Mouse (Mus musculus) stomach, embryonic 15.5 days (tissue): ENCODE measurements around the gene Hebp2. TPM values are rescaled to one million over a fixed set of nuclear protein-coding genes. Genes with fewer than 3 reads are reported as not detected.
A peak's percentile ranks its signal among the peaks of the same experiment; 100 is the strongest.

Experiments
- ATAC-seq: fragments of 200-750 bp; cut with Nextera tagmentation; 2 replicates; pipeline ENCODE4 v1.8.0; 2017; ENCODE audit warnings: low read depth, moderate number of reproducible peaks, moderate TSS enrichment; ENCODE audit not compliant: insufficient read depth, low FRiP score
- H3K27ac ChIP-seq: fragments of 300-500 bp; sonication (generic); 2 replicates; pipeline ENCODE4 v1.5.1; 2015; ENCODE audit warnings: mild to moderate bottlenecking, inconsistent platforms
- H3K27me3 ChIP-seq: fragments of 300-500 bp; sonication (generic); replicated peaks from 2 replicates; pipeline ENCODE4 v1.6.1; 2015; ENCODE audit warnings: inconsistent platforms
- H3K36me3 ChIP-seq: fragments of 300-500 bp; sonication (generic); 2 replicates; pipeline ENCODE4 v1.6.1; 2015; ENCODE audit warnings: inconsistent platforms
- H3K4me1 ChIP-seq: fragments of 300-500 bp; sonication (generic); 2 replicates; pipeline ENCODE4 v1.6.1; 2015; ENCODE audit warnings: inconsistent platforms
- H3K4me2 ChIP-seq: fragments of 300-500 bp; sonication (generic); 2 replicates; pipeline ENCODE4 v1.6.1; 2015; ENCODE audit warnings: mild to moderate bottlenecking, inconsistent platforms
- H3K4me3 ChIP-seq: fragments of 300-500 bp; sonication (generic); replicated peaks from 2 replicates; pipeline ENCODE4 v1.5.1; 2015; ENCODE audit warnings: inconsistent platforms
- H3K9ac ChIP-seq: fragments of 300-500 bp; sonication (generic); 2 replicates; pipeline ENCODE4 v1.6.1; 2015; ENCODE audit warnings: inconsistent platforms
- H3K9me3 ChIP-seq: fragments of 300-500 bp; sonication (generic); 2 replicates; pipeline ENCODE4 v1.6.1; 2016; ENCODE audit warnings: inconsistent platforms
- WGBS: fragments of 180-500 bp; shearing (Covaris S2); methylation state at CpG from one replicate; pipeline ENCODE4 v1.1.7; 2015; 5-methylcytosine and 5-hydroxymethylcytosine counted together
- polyA plus RNA-seq: library from polyadenylated mRNA; unstranded; fragments of >200 nt; fragmentation: Nextera tagmentation; extraction: Ambion mirVana; gene quantifications from 2 replicates; pipeline ENCODE4 v1.2.1, GENCODE M21; 2015

Hebp2 gene
- polyA plus RNA-seq, 1 experiment from 2014 or later, result 34.5 TPM

- Histone ChIP-seq H3K4me1 (0 out of 2 replicates have a peak, but pooled peaks cover 3% of the 10 kb centered on the region), H3K9ac (no peak overlapping the region), H3K4me2 (no peak overlapping the region), H3K27ac (no peak overlapping the region), H3K36me3 (peaks cover 7% of the 10 kb centered on the region), H3K27me3 (no peaks in the 10 kb centered on the region), H3K9me3 (no peaks in the 10 kb centered on the region), H3K4me3 (no peak overlapping the region)
- WGBS, result 89% methylated on average over 4 of the region's 4 CpGs
- ATAC-seq, result no peak
Measured at GRCm38 (mm10) chr10:18530161-18530560, 15.7 kb downstream of the Hebp2 start.

GRCm38 (mm10) chr10:18529177-18529576 is 16.7 kb downstream of the Hebp2 start:
- WGBS, result 72% methylated on average over 4 of the region's 4 CpGs

GRCm38 (mm10) chr10:18528475-18528874 is 17.4 kb downstream of the Hebp2 start:
- Histone ChIP-seq H3K27me3 (no peaks in the 10 kb centered on the region), H3K4me2 (no peak overlapping the region), H3K27ac (no peak overlapping the region), H3K36me3 (peaks cover 7% of the 10 kb centered on the region), H3K4me1 (0 out of 2 replicates have a peak, but pooled peaks cover 3% of the 10 kb centered on the region), H3K4me3 (no peak overlapping the region), H3K9ac (no peak overlapping the region), H3K9me3 (no peaks in the 10 kb centered on the region)
- 50% methylated on average over 5 of the region's 5 CpGs for WGBS
- ATAC-seq, result no peak

More at GRCm38 (mm10) chr10:18529177-18529576, 16.7 kb downstream of the Hebp2 start:
- ATAC-seq, result no peak
- no peaks in the 10 kb centered on the region for H3K27me3 ChIP-seq
- peaks cover 7% of the 10 kb centered on the region for H3K36me3 ChIP-seq
- H3K4me3 ChIP-seq, result no peak overlapping the region
- H3K27ac ChIP-seq, result no peak overlapping the region
- H3K4me1 ChIP-seq, result 0 out of 2 replicates have a peak, but pooled peaks cover 3% of the 10 kb centered on the region
- H3K9me3 ChIP-seq, result no peaks in the 10 kb centered on the region
- H3K4me2 ChIP-seq, result no peak overlapping the region
- no peak overlapping the region for H3K9ac ChIP-seq

- ATAC-seq, result no peak
- no peaks in the 10 kb centered on the region for H3K27me3 ChIP-seq
- 0 out of 2 replicates have a peak, but pooled peaks cover 3% of the 10 kb centered on the region for H3K4me1 ChIP-seq
- H3K4me3 ChIP-seq, result no peak overlapping the region
- no peaks in the 10 kb centered on the region for H3K9me3 ChIP-seq
- 57% methylated on average over 7 of the region's 7 CpGs for WGBS
- peaks cover 7% of the 10 kb centered on the region for H3K36me3 ChIP-seq
- H3K27ac ChIP-seq, result no peak overlapping the region
- H3K4me2 ChIP-seq, result no peak overlapping the region
- H3K9ac ChIP-seq, result no peak overlapping the region
Measured at GRCm38 (mm10) chr10:18527766-18528165, 18.1 kb downstream of the Hebp2 start.

GRCm38 (mm10) chr10:18526851-18527675 is 18.8 kb downstream of the Hebp2 start:
- Histone ChIP-seq H3K27ac (no peak overlapping the region), H3K9me3 (no peaks in the 10 kb centered on the region), H3K4me2 (no peak overlapping the region), H3K4me1 (0 out of 2 replicates have a peak, but pooled peaks cover 3% of the 10 kb centered on the region), H3K36me3 (peaks cover 7% of the 10 kb centered on the region), H3K27me3 (no peaks in the 10 kb centered on the region), H3K4me3 (no peak overlapping the region), H3K9ac (no peak overlapping the region)
- ATAC-seq, result no peak
- WGBS, result 68% methylated on average over 20 of the region's 20 CpGs

- Histone ChIP-seq H3K27me3 (no peaks in the 10 kb centered on the region), H3K4me3 (no peak overlapping the region), H3K9ac (no peak overlapping the region), H3K27ac (no peak overlapping the region), H3K9me3 (no peaks in the 10 kb centered on the region), H3K4me2 (no peak overlapping the region), H3K36me3 (peaks cover 2% of the 10 kb centered on the region), H3K4me1 (0 out of 2 replicates have a peak, but pooled peaks cover 3% of the 10 kb centered on the region)
- 0 out of 2 replicates have a peak, but pooled peaks have one; percentile 31 for ATAC-seq
- WGBS, result 79% methylated on average over 22 of the region's 22 CpGs
Measured at GRCm38 (mm10) chr10:18526184-18526850, 19.6 kb downstream of the Hebp2 start.

GRCm38 (mm10) chr10:18525726-18526125 is 20.1 kb downstream of the Hebp2 start:
- Histone ChIP-seq H3K4me3 (no peak overlapping the region), H3K27ac (no peak overlapping the region), H3K36me3 (no peaks in the 10 kb centered on the region), H3K27me3 (no peaks in the 10 kb centered on the region), H3K4me1 (0 out of 2 replicates have a peak, but pooled peaks cover 3% of the 10 kb centered on the region), H3K9ac (no peak overlapping the region), H3K9me3 (no peaks in the 10 kb centered on the region), H3K4me2 (no peak overlapping the region)
- WGBS, result 51% methylated on average over 9 of the region's 9 CpGs
- no peak for ATAC-seq

- H3K4me1 ChIP-seq, result 0 out of 2 replicates have a peak, but pooled peaks cover 3% of the 10 kb centered on the region
- no peaks in the 10 kb centered on the region for H3K36me3 ChIP-seq
- WGBS, result 84% methylated on average over 15 of the region's 15 CpGs
- H3K4me3 ChIP-seq, result no peak overlapping the region
- ATAC-seq, result no peak
- no peak overlapping the region for H3K4me2 ChIP-seq
- no peak overlapping the region for H3K27ac ChIP-seq
- no peak overlapping the region for H3K9ac ChIP-seq
- no peaks in the 10 kb centered on the region for H3K9me3 ChIP-seq
- no peaks in the 10 kb centered on the region for H3K27me3 ChIP-seq
Measured at GRCm38 (mm10) chr10:18525311-18525710, 20.6 kb downstream of the Hebp2 start.

GRCm38 (mm10) chr10:18522556-18522955 is 23.3 kb downstream of the Hebp2 start:
- no peak overlapping the region for H3K9ac ChIP-seq
- no peaks in the 10 kb centered on the region for H3K27me3 ChIP-seq
- no peak overlapping the region for H3K27ac ChIP-seq
- no peaks in the 10 kb centered on the region for H3K9me3 ChIP-seq
- no peak overlapping the region for H3K4me3 ChIP-seq
- ATAC-seq, result no peak
- no peaks in the 10 kb centered on the region for H3K36me3 ChIP-seq
- H3K4me2 ChIP-seq, result no peak overlapping the region
- H3K4me1 ChIP-seq, result no peaks in the 10 kb centered on the region
- WGBS, result 58% methylated on average over 2 of the region's 2 CpGs

GRCm38 (mm10) chr10:18511496-18511895 is 34.4 kb downstream of the Hebp2 start:
- no peak for ATAC-seq

GRCm38 (mm10) chr10:18510663-18511062 is 35.2 kb downstream of the Hebp2 start:
- H3K4me3 ChIP-seq, result no peak overlapping the region
- H3K9ac ChIP-seq, result no peak overlapping the region
- WGBS, result 75% methylated on average over 3 of the region's 3 CpGs
- no peak for ATAC-seq
- H3K27me3 ChIP-seq, result no peaks in the 10 kb centered on the region
- no peak overlapping the region for H3K27ac ChIP-seq
- 0 out of 2 replicates have a peak, but pooled peaks cover 3% of the 10 kb centered on the region for H3K4me1 ChIP-seq
- H3K36me3 ChIP-seq, result no peaks in the 10 kb centered on the region
- no peak overlapping the region for H3K4me2 ChIP-seq
- no peaks in the 10 kb centered on the region for H3K9me3 ChIP-seq

More at GRCm38 (mm10) chr10:18511496-18511895, 34.4 kb downstream of the Hebp2 start:
- 89% methylated on average over 11 of the region's 11 CpGs for WGBS
- Histone ChIP-seq H3K27me3 (no peaks in the 10 kb centered on the region), H3K4me3 (no peak overlapping the region), H3K9ac (no peak overlapping the region), H3K27ac (no peak overlapping the region), H3K36me3 (no peaks in the 10 kb centered on the region), H3K4me2 (no peak overlapping the region), H3K4me1 (0 out of 2 replicates have a peak, but pooled peaks cover 3% of the 10 kb centered on the region), H3K9me3 (no peaks in the 10 kb centered on the region)

GRCm38 (mm10) chr10:18508586-18508985 is 37.3 kb downstream of the Hebp2 start:
- 95% methylated on average over 1 of the region's 1 CpGs for WGBS
- H3K9me3 ChIP-seq, result no peaks in the 10 kb centered on the region
- no peak overlapping the region for H3K27ac ChIP-seq
- no peak for ATAC-seq
- no peaks in the 10 kb centered on the region for H3K36me3 ChIP-seq
- H3K4me1 ChIP-seq, result 0 out of 2 replicates have a peak, but pooled peaks cover 3% of the 10 kb centered on the region
- no peak overlapping the region for H3K9ac ChIP-seq
- H3K4me2 ChIP-seq, result no peak overlapping the region
- H3K27me3 ChIP-seq, result no peaks in the 10 kb centered on the region
- H3K4me3 ChIP-seq, result no peak overlapping the region
